Mouse (Mus musculus): ENCODE data around the gene Rfng.

DNA sequence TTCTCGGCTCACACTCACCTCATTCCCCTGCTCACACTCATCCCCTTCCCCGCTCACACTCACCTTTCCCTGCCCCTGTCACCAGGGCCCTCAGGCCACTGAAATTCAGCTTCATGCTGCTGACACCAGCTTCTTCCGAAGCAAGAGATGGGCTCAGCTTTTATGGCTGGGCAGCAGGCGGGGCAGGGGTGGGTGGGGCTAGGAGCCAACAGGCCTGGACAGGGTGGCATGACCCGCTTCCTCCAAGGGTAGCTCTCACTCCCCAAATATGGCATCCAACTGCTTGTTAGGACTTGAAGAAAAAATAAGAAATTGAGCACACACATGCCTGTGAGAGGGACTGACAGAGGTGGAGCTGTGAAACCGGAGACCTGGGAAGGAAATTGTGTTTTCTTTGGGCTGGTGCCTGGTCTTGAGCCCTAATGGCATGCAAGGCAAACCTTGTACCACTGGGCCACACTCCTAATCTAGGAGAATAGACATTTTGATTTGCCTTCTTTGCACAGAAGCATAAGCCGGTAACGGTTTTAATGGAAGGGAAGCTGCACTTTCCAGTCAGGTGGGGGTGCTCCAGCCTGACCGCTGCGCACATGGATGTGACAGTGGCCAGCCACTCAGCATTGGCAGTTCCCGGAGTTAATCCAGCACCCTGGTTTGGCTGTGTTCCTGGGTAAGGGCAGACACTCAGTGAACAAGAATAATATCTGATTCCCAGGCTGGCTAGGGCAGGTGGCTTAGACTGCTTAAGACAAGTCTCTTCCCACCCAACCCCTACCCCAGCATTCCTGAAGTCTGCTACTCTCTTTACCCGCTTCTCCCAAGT, 51.9 kb downstream of the Rfng start, which contains the start of gene Cbr2:
- TF ChIP-seq CTCF (IDR thresholded peaks at IDR 0.05 in 2 of 3, conservative IDR thresholded peaks at IDR 0.05 in 1 of 3; ENCODE audit: control insufficient read depth in 1 of 3, insufficient read depth in 1 of 3, low read depth in 2 of 3, low read length in 3 of 3, poor library complexity in 1 of 3, severe bottlenecking in 1 of 3) = no peak
- TF ChIP-seq POLR2A (IDR thresholded peaks at IDR 0.05; ENCODE audit: control insufficient read depth in 1 of 2, insufficient read depth in 1 of 2, low read depth in 1 of 2, low read length in 2 of 2, poor library complexity in 1 of 2) = no peak
- TF ChIP-seq NELFE (IDR thresholded peaks at IDR 0.05; ENCODE audit: low read depth, low read length) = no peak
- no peak for TF ChIP-seq ZC3H11A (IDR thresholded peaks at IDR 0.05; ENCODE audit: low read depth, low read length)
- no peak for TF ChIP-seq MAX (IDR thresholded peaks at IDR 0.05; ENCODE audit: low read length)
- TF ChIP-seq MAZ (IDR thresholded peaks at IDR 0.05; ENCODE audit: low read depth, low read length) = no peak
- TF ChIP-seq ZMIZ1 (IDR thresholded peaks at IDR 0.05; ENCODE audit: low read depth, low read length) = no peak
- no peak for TF ChIP-seq E2F4 (IDR thresholded peaks at IDR 0.05; ENCODE audit: borderline replicate concordance, low read depth, low read length)
